16 mouse cellular contexts compared by ENCODE assay signal in the genomic region with DNA sequence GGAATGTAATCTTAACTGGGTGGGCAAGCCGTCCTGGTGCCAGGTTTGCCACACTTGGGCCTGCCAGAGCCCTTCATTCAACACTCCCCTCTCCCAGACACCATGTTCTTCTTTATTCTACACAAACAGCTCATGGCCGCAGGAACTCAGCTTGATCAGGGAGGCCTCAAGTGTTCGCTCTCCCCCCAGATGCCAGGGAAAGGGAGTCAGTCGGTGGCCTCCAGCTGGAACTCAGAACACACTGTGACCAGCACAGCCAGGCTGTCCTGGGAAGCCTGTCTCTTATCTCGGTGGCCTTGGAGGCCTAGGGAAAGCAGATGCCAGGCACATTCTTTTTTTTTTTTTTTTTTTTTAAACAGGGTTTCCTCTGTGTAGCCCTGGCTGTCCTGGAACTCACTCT. TPM values are rescaled to one million over a fixed set of nuclear protein-coding genes. Genes with fewer than 3 reads are reported as not detected.
DNase-seq lines count a peak whose midpoint lies in the region; ATAC-seq and TF ChIP-seq lines count a peak whose summit lies in the region.
"Had no signal": no experiment of that assay in that cellular context is flagged by ENCODE, and none has a peak within 500 bp of the region (broad histone marks: within the 10 kb centered on the region; RNA-seq: fewer than 3 reads in every experiment).

No protein-coding gene starts in this region.

- no peak for TF ChIP-seq CTCF in gastrocnemius, adult 2 months (IDR thresholded peaks at IDR 0.05)
- no peak for TF ChIP-seq CTCF in intestine, postnatal 0 days (IDR thresholded peaks at IDR 0.05; ENCODE audit: low read depth)
- no peak for TF ChIP-seq CTCF in testis, adult 2 months (IDR thresholded peaks at IDR 0.05; ENCODE audit: control insufficient read depth, insufficient read depth, insufficient replicate concordance, low read depth, low read length)

- DNase-seq in gastrocnemius, adult 2 months, result no peak
- no peak for DNase-seq in gastrocnemius, adult 18-20 months (ENCODE audit: low spot score)
- no peak for DNase-seq in intestine, embryonic 14.5 days (ENCODE audit: low spot score)
- no peak for DNase-seq in testis, postnatal 10 days (ENCODE audit: low spot score)
- no peak for DNase-seq in cerebellum, adult 11 months
- no peak for DNase-seq in frontal cortex, postnatal 10 days (ENCODE audit: low spot score in 2 of 2)
- DNase-seq: cerebellum, postnatal 14 days; kidney, adult 2 months; kidney, postnatal 36 days; layer of hippocampus, postnatal 36 days; left cerebral cortex, postnatal 4 days; lung, adult 2 months had no signal

- no peak overlapping the region for H3K4me2 ChIP-seq in intestine, embryonic 14.5 days (ENCODE audit: low read length)
- no peak overlapping the region for H3K4me2 ChIP-seq in intestine, postnatal 0 days (replicated peaks; ENCODE audit: low read depth)

- 52% methylated on average over 5 of the region's 5 CpGs for WGBS in intestine, embryonic 14.5 days
- WGBS in intestine, postnatal 0 days, result 47% methylated on average over 5 of the region's 5 CpGs

- peaks cover 36% of the 10 kb centered on the region for H3K4me1 ChIP-seq in intestine, embryonic 14.5 days (replicated peaks; ENCODE audit: control insufficient read depth, insufficient read depth, low read length)
- H3K4me1 ChIP-seq in intestine, postnatal 0 days (replicated peaks; ENCODE audit: control insufficient read depth, insufficient read depth, low read length), result peaks cover 17% of the 10 kb centered on the region
- peaks cover 9% of the 10 kb centered on the region for H3K4me1 ChIP-seq in testis, adult 2 months (ENCODE audit: control insufficient read depth, insufficient read depth, low read length)

- H3K4me3 ChIP-seq in gastrocnemius, adult 2 months, result no peak overlapping the region
- H3K4me3 ChIP-seq in intestine, embryonic 14.5 days (ENCODE audit: low read depth, low read length), result no peak overlapping the region
- H3K4me3 ChIP-seq in intestine, postnatal 0 days (ENCODE audit: low read depth, low read length), result no peak overlapping the region
- H3K4me3 ChIP-seq in testis, adult 2 months (ENCODE audit: control insufficient read depth, low read depth, low read length), result no peak overlapping the region
- H3K4me3 ChIP-seq: forebrain, embryonic 10.5 days had no signal

- no peak for TF ChIP-seq POLR2A in testis, adult 2 months (IDR thresholded peaks at IDR 0.05; ENCODE audit: control insufficient read depth, low read depth, low read length)

- no peak overlapping the region for H3K9ac ChIP-seq in intestine, embryonic 14.5 days (ENCODE audit: low read length)
- H3K9ac ChIP-seq in intestine, postnatal 0 days (ENCODE audit: low read depth, low read length), result no peak overlapping the region

- ATAC-seq in intestine, embryonic 14.5 days (replicated peaks; ENCODE audit: low FRiP score, low TSS enrichment, low read depth), result no peak
- no peak for ATAC-seq in intestine, postnatal 0 days
- ATAC-seq: Patski had no signal

- no peaks in the 10 kb centered on the region for H3K27me3 ChIP-seq in intestine, embryonic 14.5 days (replicated peaks; ENCODE audit: control insufficient read depth, insufficient read depth, low read length)
- no peaks in the 10 kb centered on the region for H3K27me3 ChIP-seq in intestine, postnatal 0 days (replicated peaks; ENCODE audit: control insufficient read depth, insufficient read depth, low read length)
- H3K27me3 ChIP-seq in testis, adult 2 months (ENCODE audit: control insufficient read depth, insufficient read depth, low read length), result no peaks in the 10 kb centered on the region
- H3K27me3 ChIP-seq: Patski had no signal

- peaks cover 42% of the 10 kb centered on the region for H3K36me3 ChIP-seq in intestine, embryonic 14.5 days (ENCODE audit: control insufficient read depth, insufficient read depth, low read length)
- H3K36me3 ChIP-seq in intestine, postnatal 0 days (ENCODE audit: control insufficient read depth, insufficient read depth), result peaks cover 61% of the 10 kb centered on the region
- no peaks in the 10 kb centered on the region for H3K36me3 ChIP-seq in testis, adult 2 months (ENCODE audit: control insufficient read depth, insufficient read depth, low read length)

- H3K27ac ChIP-seq in gastrocnemius, adult 2 months, result peak overlapping the region; percentile 83; the same call in 1 of the 2 replicates
- H3K27ac ChIP-seq in intestine, embryonic 14.5 days (ENCODE audit: low read depth), result peak overlapping the region; percentile 69
- H3K27ac ChIP-seq in intestine, postnatal 0 days (ENCODE audit: low read depth, low read length), result no peak overlapping the region
- H3K27ac ChIP-seq in testis, adult 2 months (ENCODE audit: control insufficient read depth, insufficient read depth, low read depth, low read length), result peak overlapping the region; percentile 65

- no peaks in the 10 kb centered on the region for H3K9me3 ChIP-seq in intestine, embryonic 14.5 days (ENCODE audit: control insufficient read depth, low read length)
- no peaks in the 10 kb centered on the region for H3K9me3 ChIP-seq in intestine, postnatal 0 days (ENCODE audit: control insufficient read depth)

- intact Hi-C loops in gastrocnemius, adult 2 months (cut with DNase I), result no loop called here

RNA-seq across cellular contexts. Expression of a gene that starts 59.5 kb away (rescaled TPM):
- total RNA-seq in gastrocnemius, adult 2 months (2021), result 100 to 1,000 TPM; 108 to 145 TPM
- 100 to 1,000 TPM; 115 to 117 TPM for total RNA-seq in gastrocnemius, adult 18-20 months (2021)
- polyA plus RNA-seq in intestine, embryonic 14.5 days (2014; fragmentation: Nextera tagmentation; extraction: Ambion mirVana), result 37.0 and 40.7 TPM in 2 replicates
- polyA plus RNA-seq in intestine, postnatal 0 days (2015; fragmentation: Nextera tagmentation; extraction: Ambion mirVana), result 11.9 and 12.5 TPM in 2 replicates
- polyA plus RNA-seq in testis, adult 2 months (2012; rRNA removed), result 251 and 280 TPM in 2 replicates
